Mouse (Mus musculus) heart, adult 2 months (tissue): ENCODE results near the gene Sox15. TPM values are rescaled to one million over a fixed set of nuclear protein-coding genes. Genes with fewer than 3 reads are reported as not detected.

Experiments used
- DNase-seq, 2 experiments: peaks; one replicate each; pipeline ENCODE4 v3.0.0; 2021
- H3K27ac ChIP-seq: fragments of 200-600 bp; 2 replicates; pipeline ENCODE4 v1.8.1; 2022
- H3K27me3 ChIP-seq: fragments of 200-500 bp; 2 replicates; pipeline ENCODE4 v1.6.1; 2012; ENCODE audit warnings: mild to moderate bottlenecking, low read length, inconsistent platforms, mixed read lengths; ENCODE audit not compliant: control insufficient read depth, insufficient read depth
- H3K36me3 ChIP-seq: fragments of 200-500 bp; 2 replicates; pipeline ENCODE4 v1.6.1; 2012; ENCODE audit warnings: low read length, inconsistent platforms; ENCODE audit not compliant: control insufficient read depth, insufficient read depth
- H3K4me1 ChIP-seq: fragments of 200-500 bp; 2 replicates; pipeline ENCODE4 v1.6.1; 2011; ENCODE audit warnings: low read length; ENCODE audit not compliant: control insufficient read depth, insufficient read depth
- H3K4me3 ChIP-seq: fragments of 200-600 bp; 2 replicates; pipeline ENCODE4 v1.8.1; 2022
- H3K79me2 ChIP-seq: fragments of 200-500 bp; replicated peaks from 2 replicates; pipeline ENCODE4 v1.6.1; 2012; ENCODE audit warnings: mild to moderate bottlenecking, inconsistent platforms, low read length, moderate library complexity, mixed read lengths; ENCODE audit not compliant: control insufficient read depth, insufficient read depth
- H3K9ac ChIP-seq: fragments of 200-500 bp; 2 replicates; pipeline ENCODE4 v1.6.1; 2012; ENCODE audit warnings: low read depth, mild to moderate bottlenecking, control low read depth, inconsistent platforms, low read length, mixed read lengths
- CTCF ChIP-seq: fragments of 200-600 bp; IDR thresholded peaks from 2 replicates; pipeline ENCODE4 v1.8.1; 2022; ENCODE audit warnings: antibody characterized with exemption, mild to moderate bottlenecking, moderate library complexity
- EP300 ChIP-seq: fragments of 200-500 bp; IDR thresholded peaks from 2 replicates; pipeline ENCODE4 v1.6.1; 2011; ENCODE audit warnings: low read depth, low read length, control low read depth; ENCODE audit not compliant: insufficient read depth
- POLR2A ChIP-seq: fragments of 200-500 bp; IDR thresholded peaks from 2 replicates; pipeline ENCODE4 v1.6.1; 2011; ENCODE audit warnings: mild to moderate bottlenecking, low read depth, low read length, control low read depth; ENCODE audit not compliant: insufficient read depth
- WGBS: fragments of 180-500 bp; shearing (Covaris S2); methylation state at CpG from one replicate; pipeline ENCODE4 v1.1.7; 2018; 5-methylcytosine and 5-hydroxymethylcytosine counted together
- intact Hi-C: fragments of 180-260 bp; cut with DNase I; formaldehyde crosslinking; loops from one replicate; pipeline ENCODE4 v1.15.1; 2025
- polyA plus RNA-seq: library from polyadenylated mRNA; depleted of rRNA; stranded (reverse); fragments of >200 nt; gene quantifications from 2 replicates; pipeline ENCODE4 v1.2.3, GENCODE M21; 2012
- total RNA-seq, 2 experiments: library from RNA; stranded (reverse); gene quantifications; 2 replicates each; pipeline ENCODE4 v1.2.3; 2021

Sox15 gene
- total and polyA plus RNA-seq, 3 experiments: not detected

DNA sequence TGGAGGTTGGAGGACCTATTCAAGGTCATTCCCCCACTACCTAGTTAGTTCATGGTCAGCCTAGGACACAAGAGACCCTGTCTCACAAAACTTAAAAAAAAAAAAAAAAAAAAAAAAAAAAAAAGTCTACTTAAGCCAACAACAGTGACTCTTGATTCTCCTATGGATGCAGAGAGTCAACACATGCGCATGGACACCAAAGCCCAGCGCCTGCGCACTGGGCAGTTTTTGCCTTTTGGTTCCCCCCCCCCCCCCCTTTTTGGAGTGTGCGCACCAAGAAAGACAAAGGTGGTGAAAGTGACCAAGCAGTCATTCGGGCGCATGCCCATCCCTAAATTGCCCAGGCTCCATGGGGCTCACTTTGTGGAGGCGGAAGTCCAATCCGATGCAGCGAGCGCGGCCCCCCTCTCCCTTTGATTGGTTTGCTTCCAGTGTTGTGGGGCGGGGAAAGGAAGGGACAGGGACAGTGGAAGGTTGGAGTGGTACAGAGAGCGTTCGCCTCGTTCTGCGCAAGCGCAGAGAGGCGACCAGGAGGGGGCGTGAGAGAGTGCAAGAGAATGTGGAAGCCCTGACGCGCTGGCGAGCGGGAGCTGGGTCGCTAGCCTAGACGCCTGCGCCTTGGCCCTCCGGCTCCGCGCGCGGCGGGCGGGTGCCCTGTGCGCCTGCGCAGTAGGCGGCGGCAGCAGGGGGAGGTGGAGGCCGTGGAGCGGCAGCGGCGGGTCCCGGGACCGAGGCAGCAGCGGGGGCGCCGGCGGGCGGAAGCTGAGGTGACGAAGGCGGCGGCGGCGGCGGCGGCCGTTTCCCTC lies 22.6 kb upstream of the Sox15 start, which contains the start of gene Fxr2:
Gene Fxr2, plus strand, starts transcription at position 707 of the 806 bp plus-strand sequence.
- Histone ChIP-seq H3K27ac (peak within 1 kb of the TSS; percentile 88), H3K36me3 (peaks cover 19% of the 10 kb centered on the region), H3K4me1 (peaks cover 5% of the 10 kb centered on the region), H3K9ac (peak within 1 kb of the TSS; percentile 97), H3K4me3 (peak within 1 kb of the TSS; percentile 80), H3K27me3 (no peaks in the 10 kb centered on the region), H3K79me2 (peaks cover 2% of the 10 kb centered on the region)
- WGBS: under 1% methylated on average over 46 of the region's 56 CpGs
- peak; percentile 100 for DNase-seq
- TF ChIP-seq POLR2A (peak; percentile 58), CTCF (peak; percentile 87), EP300 (peak; percentile 66; the same call in 1 of the 2 replicates)
- intact Hi-C loops: no loop called here

GRCm38 (mm10) chr11:69633128-69633866 lies 21.8 kb upstream of the Sox15 start:
- under 1% methylated on average over 41 of the region's 50 CpGs for WGBS
- DNase-seq: no peak
- intact Hi-C loops: no loop called here

GRCm38 (mm10) chr11:69635471-69635870 lies 19.6 kb upstream of the Sox15 start:
- no peak for TF ChIP-seq EP300
- no peak for TF ChIP-seq POLR2A
- no peak for TF ChIP-seq CTCF
- Histone ChIP-seq H3K4me3 (no peak overlapping the region), H3K36me3 (peaks cover 19% of the 10 kb centered on the region), H3K27me3 (no peaks in the 10 kb centered on the region), H3K27ac (no peak overlapping the region), H3K4me1 (peaks cover 5% of the 10 kb centered on the region), H3K9ac (no peak overlapping the region), H3K79me2 (peaks cover 2% of the 10 kb centered on the region)
- intact Hi-C loops: no loop called here
- no peak for DNase-seq
- 77% methylated on average over 3 of the region's 3 CpGs for WGBS

More at GRCm38 (mm10) chr11:69633128-69633866, 21.8 kb upstream of the Sox15 start:
- TF ChIP-seq CTCF (no peak), POLR2A (no peak), EP300 (no peak)
- H3K79me2 ChIP-seq: peaks cover 2% of the 10 kb centered on the region
- H3K27me3 ChIP-seq: no peaks in the 10 kb centered on the region
- peaks cover 5% of the 10 kb centered on the region for H3K4me1 ChIP-seq
- peak overlapping the region; percentile 88 for H3K27ac ChIP-seq
- H3K9ac ChIP-seq: peak overlapping the region; percentile 97
- peaks cover 19% of the 10 kb centered on the region for H3K36me3 ChIP-seq
- H3K4me3 ChIP-seq: peak overlapping the region; percentile 80

DNA sequence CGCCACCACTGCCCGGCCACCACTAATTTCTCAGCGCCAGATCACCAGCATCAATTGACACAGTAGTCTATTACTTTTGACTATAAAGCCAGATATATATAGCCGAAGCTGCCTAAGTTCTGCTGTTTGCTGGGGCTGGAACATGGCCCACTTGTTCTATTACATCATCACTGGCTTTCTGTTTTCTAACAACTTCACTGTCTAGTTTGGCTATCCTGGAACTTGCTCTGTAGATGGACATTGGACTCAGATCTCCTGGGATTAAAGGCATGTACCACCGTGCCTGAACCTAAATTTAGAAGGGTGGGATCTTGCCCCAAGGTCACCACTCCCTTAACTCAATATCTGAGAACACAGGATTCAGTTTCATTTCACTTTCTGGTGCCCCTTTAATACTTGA lies 9.3 kb upstream of the Sox15 start:
- WGBS: 69% methylated on average over 5 of the region's 5 CpGs
- Histone ChIP-seq H3K27me3 (no peaks in the 10 kb centered on the region), H3K79me2 (no peaks in the 10 kb centered on the region), H3K36me3 (peaks cover 5% of the 10 kb centered on the region), H3K4me1 (no peaks in the 10 kb centered on the region), H3K27ac (no peak overlapping the region), H3K4me3 (no peak overlapping the region), H3K9ac (no peak overlapping the region)
- intact Hi-C loops: no loop called here
- no peak for DNase-seq
- TF ChIP-seq EP300 (no peak), CTCF (no peak), POLR2A (no peak)

DNA sequence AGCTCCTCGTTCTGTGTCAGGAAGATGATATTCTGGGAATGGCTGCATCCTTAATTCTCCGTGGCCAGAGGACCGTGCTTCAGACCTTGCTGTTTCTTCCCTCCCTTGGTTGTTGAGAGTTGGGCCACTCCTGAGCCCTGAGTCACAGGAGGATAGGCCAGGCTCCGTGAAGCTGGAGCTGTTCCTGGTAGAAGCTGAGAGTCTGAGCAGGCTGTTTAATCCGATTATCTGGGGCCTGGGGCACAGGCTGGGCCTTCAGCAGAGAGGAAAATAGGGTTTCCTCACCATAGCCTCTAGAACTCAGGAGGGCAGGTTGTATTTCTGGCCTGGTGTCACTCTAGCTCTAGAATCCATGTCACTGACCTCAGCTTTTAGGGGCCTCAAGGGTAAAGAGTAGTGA lies 1.7 kb upstream of the Sox15 start:
- no peak for DNase-seq
- Histone ChIP-seq H3K27me3 (no peaks in the 10 kb centered on the region), H3K79me2 (no peaks in the 10 kb centered on the region), H3K36me3 (no peaks in the 10 kb centered on the region), H3K4me3 (no peak overlapping the region), H3K27ac (no peak overlapping the region), H3K4me1 (peaks cover 2% of the 10 kb centered on the region), H3K9ac (no peak overlapping the region)
- TF ChIP-seq EP300 (no peak), CTCF (no peak), POLR2A (no peak)
- intact Hi-C loops: no loop called here
- 55% methylated on average over 5 of the region's 5 CpGs for WGBS
